Mouse (Mus musculus): ENCODE measurements at regions not wholly inside any gene's neighbourhood (a gene's known extent, or its start where the extent isn't known, plus 50 kb on each side); places are given as distances from the start of the nearest gene placed in this dataset.

GRCm38 (mm10) chr8:8130806-8131205 lies 530.2 kb downstream of the Efnb2 start:
- H3K9ac ChIP-seq (ENCODE audit: low read length) = no peak overlapping the region
- no peaks in the 10 kb centered on the region for H3K9me3 ChIP-seq (replicated peaks; ENCODE audit: control insufficient read depth, low read length)
- 76% methylated on average over 2 of the region's 2 CpGs for WGBS
- no peaks in the 10 kb centered on the region for H3K4me1 ChIP-seq (ENCODE audit: control insufficient read depth, insufficient read depth, low read length)
- no peak overlapping the region for H3K27ac ChIP-seq (ENCODE audit: low read length)
- no peaks in the 10 kb centered on the region for H3K36me3 ChIP-seq (ENCODE audit: control insufficient read depth, insufficient read depth, low read length)
- no peak overlapping the region for H3K4me2 ChIP-seq (ENCODE audit: low read depth, low read length)
- no peak overlapping the region for H3K4me3 ChIP-seq (replicated peaks; ENCODE audit: low read length)
- no peaks in the 10 kb centered on the region for H3K27me3 ChIP-seq (ENCODE audit: control insufficient read depth, insufficient read depth, low read length)
- no peak for ATAC-seq (ENCODE audit: insufficient read depth, low FRiP score)

- Histone ChIP-seq H3K4me1 (ENCODE audit: control insufficient read depth, insufficient read depth, low read length) (no peaks in the 10 kb centered on the region), H3K4me3 (replicated peaks; ENCODE audit: low read length) (no peak overlapping the region), H3K4me2 (ENCODE audit: low read depth, low read length) (no peak overlapping the region), H3K9ac (ENCODE audit: low read length) (no peak overlapping the region), H3K9me3 (replicated peaks; ENCODE audit: control insufficient read depth, low read length) (no peaks in the 10 kb centered on the region), H3K36me3 (ENCODE audit: control insufficient read depth, insufficient read depth, low read length) (no peaks in the 10 kb centered on the region), H3K27ac (ENCODE audit: low read length) (no peak overlapping the region), H3K27me3 (ENCODE audit: control insufficient read depth, insufficient read depth, low read length) (no peaks in the 10 kb centered on the region)
- no peak for ATAC-seq (ENCODE audit: insufficient read depth, low FRiP score)
- WGBS = 49% methylated on average over 6 of the region's 6 CpGs
These were observed 545.2 kb downstream of the Efnb2 start for GRCm38 (mm10) chr8:8115595-8116429.

GRCm38 (mm10) chr8:8114604-8115003 lies 546.4 kb downstream of the Efnb2 start:
- Histone ChIP-seq H3K9me3 (replicated peaks; ENCODE audit: control insufficient read depth, low read length) (no peaks in the 10 kb centered on the region), H3K27me3 (ENCODE audit: control insufficient read depth, insufficient read depth, low read length) (no peaks in the 10 kb centered on the region), H3K36me3 (ENCODE audit: control insufficient read depth, insufficient read depth, low read length) (no peaks in the 10 kb centered on the region), H3K27ac (ENCODE audit: low read length) (no peak overlapping the region), H3K4me1 (ENCODE audit: control insufficient read depth, insufficient read depth, low read length) (peaks cover 5% of the 10 kb centered on the region; the same call in 1 of the 2 replicates), H3K9ac (ENCODE audit: low read length) (no peak overlapping the region), H3K4me3 (replicated peaks; ENCODE audit: low read length) (no peak overlapping the region), H3K4me2 (ENCODE audit: low read depth, low read length) (no peak overlapping the region)
- 62% methylated on average over 3 of the region's 3 CpGs for WGBS
- ATAC-seq (ENCODE audit: insufficient read depth, low FRiP score) = no peak

- H3K4me1 ChIP-seq (ENCODE audit: control insufficient read depth, insufficient read depth, low read length) = peaks cover 5% of the 10 kb centered on the region; the same call in 1 of the 2 replicates
- H3K27ac ChIP-seq (ENCODE audit: low read length) = peak overlapping the region; percentile 41; the same call in 1 of the 2 replicates
- H3K9ac ChIP-seq (ENCODE audit: low read length) = no peak overlapping the region
- H3K4me2 ChIP-seq (ENCODE audit: low read depth, low read length) = no peak overlapping the region
- no peaks in the 10 kb centered on the region for H3K27me3 ChIP-seq (ENCODE audit: control insufficient read depth, insufficient read depth, low read length)
- H3K36me3 ChIP-seq (ENCODE audit: control insufficient read depth, insufficient read depth, low read length) = no peaks in the 10 kb centered on the region
- H3K4me3 ChIP-seq (replicated peaks; ENCODE audit: low read length) = no peak overlapping the region
- WGBS = 58% methylated on average over 2 of the region's 2 CpGs
- H3K9me3 ChIP-seq (replicated peaks; ENCODE audit: control insufficient read depth, low read length) = no peaks in the 10 kb centered on the region
- no peak; the same call in 1 of the 2 replicates for ATAC-seq (ENCODE audit: insufficient read depth, low FRiP score)
These were observed 551.2 kb downstream of the Efnb2 start for GRCm38 (mm10) chr8:8109785-8110350.

- Histone ChIP-seq H3K36me3 (ENCODE audit: control insufficient read depth, insufficient read depth, low read length) (no peaks in the 10 kb centered on the region), H3K9ac (ENCODE audit: low read length) (no peak overlapping the region), H3K9me3 (replicated peaks; ENCODE audit: control insufficient read depth, low read length) (no peaks in the 10 kb centered on the region), H3K27me3 (ENCODE audit: control insufficient read depth, insufficient read depth, low read length) (no peaks in the 10 kb centered on the region), H3K27ac (ENCODE audit: low read length) (no peak overlapping the region), H3K4me3 (replicated peaks; ENCODE audit: low read length) (no peak overlapping the region), H3K4me1 (ENCODE audit: control insufficient read depth, insufficient read depth, low read length) (no peaks in the 10 kb centered on the region), H3K4me2 (ENCODE audit: low read depth, low read length) (no peak overlapping the region)
- WGBS = 54% methylated on average over 3 of the region's 3 CpGs
- ATAC-seq (ENCODE audit: insufficient read depth, low FRiP score) = no peak
These were observed 557.5 kb downstream of the Efnb2 start for GRCm38 (mm10) chr8:8103492-8103891.

- no peaks in the 10 kb centered on the region for H3K9me3 ChIP-seq (replicated peaks; ENCODE audit: control insufficient read depth, low read length)
- H3K36me3 ChIP-seq (ENCODE audit: control insufficient read depth, insufficient read depth, low read length) = no peaks in the 10 kb centered on the region
- H3K27ac ChIP-seq (ENCODE audit: low read length) = no peak overlapping the region
- H3K9ac ChIP-seq (ENCODE audit: low read length) = no peak overlapping the region
- H3K27me3 ChIP-seq (ENCODE audit: control insufficient read depth, insufficient read depth, low read length) = no peaks in the 10 kb centered on the region
- no peaks in the 10 kb centered on the region for H3K4me1 ChIP-seq (ENCODE audit: control insufficient read depth, insufficient read depth, low read length)
- no peak for ATAC-seq (ENCODE audit: insufficient read depth, low FRiP score)
- H3K4me2 ChIP-seq (ENCODE audit: low read depth, low read length) = no peak overlapping the region
- H3K4me3 ChIP-seq (replicated peaks; ENCODE audit: low read length) = no peak overlapping the region
- WGBS = 47% methylated on average over 6 of the region's 6 CpGs
These were observed 558.9 kb downstream of the Efnb2 start for GRCm38 (mm10) chr8:8102010-8102727.

GRCm38 (mm10) chr8:8092551-8092950 lies 568.5 kb downstream of the Efnb2 start:
- no peak for ATAC-seq (ENCODE audit: insufficient read depth, low FRiP score)
- Histone ChIP-seq H3K27me3 (ENCODE audit: control insufficient read depth, insufficient read depth, low read length) (no peaks in the 10 kb centered on the region), H3K9ac (ENCODE audit: low read length) (no peak overlapping the region), H3K9me3 (replicated peaks; ENCODE audit: control insufficient read depth, low read length) (no peaks in the 10 kb centered on the region), H3K4me1 (ENCODE audit: control insufficient read depth, insufficient read depth, low read length) (no peaks in the 10 kb centered on the region), H3K4me3 (replicated peaks; ENCODE audit: low read length) (no peak overlapping the region), H3K36me3 (ENCODE audit: control insufficient read depth, insufficient read depth, low read length) (no peaks in the 10 kb centered on the region), H3K4me2 (ENCODE audit: low read depth, low read length) (no peak overlapping the region), H3K27ac (ENCODE audit: low read length) (no peak overlapping the region)

- H3K4me1 ChIP-seq (ENCODE audit: control insufficient read depth, insufficient read depth, low read length) = no peaks in the 10 kb centered on the region
- no peak overlapping the region for H3K27ac ChIP-seq (ENCODE audit: low read length)
- 58% methylated on average over 2 of the region's 2 CpGs for WGBS
- ATAC-seq (ENCODE audit: insufficient read depth, low FRiP score) = no peak
- no peaks in the 10 kb centered on the region for H3K27me3 ChIP-seq (ENCODE audit: control insufficient read depth, insufficient read depth, low read length)
- no peaks in the 10 kb centered on the region for H3K9me3 ChIP-seq (replicated peaks; ENCODE audit: control insufficient read depth, low read length)
- no peaks in the 10 kb centered on the region for H3K36me3 ChIP-seq (ENCODE audit: control insufficient read depth, insufficient read depth, low read length)
- no peak overlapping the region for H3K9ac ChIP-seq (ENCODE audit: low read length)
- no peak overlapping the region for H3K4me3 ChIP-seq (replicated peaks; ENCODE audit: low read length)
- H3K4me2 ChIP-seq (ENCODE audit: low read depth, low read length) = no peak overlapping the region
These were observed 576.4 kb downstream of the Efnb2 start for GRCm38 (mm10) chr8:8084652-8085051.

- H3K27me3 ChIP-seq (ENCODE audit: control insufficient read depth, insufficient read depth, low read length) = no peaks in the 10 kb centered on the region
- ATAC-seq (ENCODE audit: insufficient read depth, low FRiP score) = no peak
- no peak overlapping the region for H3K4me3 ChIP-seq (replicated peaks; ENCODE audit: low read length)
- no peak overlapping the region for H3K4me2 ChIP-seq (ENCODE audit: low read depth, low read length)
- H3K9ac ChIP-seq (ENCODE audit: low read length) = no peak overlapping the region
- WGBS = 61% methylated on average over 2 of the region's 2 CpGs
- no peaks in the 10 kb centered on the region; the same call in 1 of the 2 replicates for H3K4me1 ChIP-seq (ENCODE audit: control insufficient read depth, insufficient read depth, low read length)
- no peaks in the 10 kb centered on the region for H3K9me3 ChIP-seq (replicated peaks; ENCODE audit: control insufficient read depth, low read length)
- H3K27ac ChIP-seq (ENCODE audit: low read length) = no peak overlapping the region
- H3K36me3 ChIP-seq (ENCODE audit: control insufficient read depth, insufficient read depth, low read length) = no peaks in the 10 kb centered on the region
These were observed 597.0 kb downstream of the Efnb2 start for GRCm38 (mm10) chr8:8064074-8064473.

Measured in stomach, embryonic 16.5 days (tissue).